Mouse (Mus musculus) lung, adult 2 months (tissue): ENCODE measurements at regions not wholly inside any gene's neighbourhood (a gene's known extent, or its start where the extent isn't known, plus 50 kb on each side); places are given as distances from the start of the nearest gene placed in this dataset.

Source experiments
- CTCF ChIP-seq: fragments of 200-500 bp; IDR thresholded peaks from 2 replicates; pipeline ENCODE4 v1.5.1; 2011; ENCODE audit warnings: mild to moderate bottlenecking, low read length, control low read depth; ENCODE audit not compliant: insufficient read depth
- POLR2A ChIP-seq: fragments of 200-500 bp; IDR thresholded peaks from 2 replicates; pipeline ENCODE4 v1.6.1; 2011; ENCODE audit warnings: low read depth, mild to moderate bottlenecking, control low read depth, low read length, borderline replicate concordance; ENCODE audit errors: extremely low read depth

DNA sequence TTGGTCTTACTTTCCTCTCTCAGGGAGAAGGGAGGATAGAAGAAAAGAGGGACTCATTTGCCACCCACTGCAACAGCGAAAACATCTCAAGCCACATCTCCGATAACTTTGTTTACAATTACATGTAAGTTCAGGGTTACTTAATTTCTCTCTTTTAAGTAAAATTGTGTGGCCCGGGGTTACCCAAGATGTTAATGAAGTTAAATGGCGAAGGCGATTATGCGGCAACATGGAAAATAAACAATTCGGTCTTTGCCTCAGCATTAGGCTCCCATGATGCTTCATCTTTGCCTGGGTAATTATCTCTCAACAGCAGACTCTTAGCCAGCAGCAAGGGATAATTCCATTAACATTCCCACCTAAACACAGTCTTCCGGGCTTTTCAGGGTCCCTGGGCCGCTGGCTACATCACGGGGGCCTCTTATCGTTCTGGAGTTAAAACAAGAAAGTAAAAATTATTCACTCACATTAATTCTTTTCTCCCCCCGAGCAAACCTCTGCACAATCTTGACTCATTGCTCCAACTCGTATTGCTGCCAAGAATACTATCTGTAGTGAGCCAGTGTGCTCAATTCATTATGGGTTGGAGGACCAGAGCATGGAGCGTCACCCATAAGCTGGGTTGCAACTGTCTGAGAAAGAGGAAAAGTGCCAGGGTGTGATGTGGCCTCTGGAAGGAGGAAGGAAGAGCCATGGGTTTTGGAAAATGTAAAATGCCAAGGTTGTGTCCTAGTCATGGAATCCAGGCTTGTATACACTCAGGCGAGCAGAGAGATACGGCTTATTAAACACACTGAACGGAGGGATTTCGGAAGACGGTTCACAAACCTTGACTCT lies 226.5 kb upstream of the Klf3 start:
- TF ChIP-seq POLR2A (no peak), CTCF (no peak)
